In genomic region chrX:139684775-139685695, GRCm38 (mm10) we compare ENCODE assay signal across 8 mouse cellular contexts. TPM values are rescaled to one million over a fixed set of nuclear protein-coding genes. Genes with fewer than 3 reads are reported as not detected.
DNase-seq lines count a peak whose midpoint lies in the region; ATAC-seq lines count a peak whose summit lies in the region.

Gene Tbc1d8b (plus strand): TSS chrX:139684996.

- peak; percentile 92 for ATAC-seq in inflammation-experienced regulatory T-cells, adult 6 months
- peak; percentile 99 for ATAC-seq in megakaryocyte-erythroid progenitor cell, adult 5-6 weeks (replicated peaks; ENCODE audit: low FRiP score, low TSS enrichment, poor library complexity, severe bottlenecking)

- peak; percentile 93 for DNase-seq in adipocyte (ENCODE audit: low spot score)
- peak; percentile 93 for DNase-seq in embryo, embryonic 10.5 days (ENCODE audit: low spot score)
- DNase-seq in gastrocnemius, postnatal 14 days, result peak; percentile 79
- peak; percentile 75 to 77 for DNase-seq in left cerebral cortex, postnatal 10 days (ENCODE audit: extremely low spot score in 1 of 2, low spot score in 2 of 2)
- peak; percentile 53 for DNase-seq in right cerebral cortex, postnatal 25 days
- DNase-seq in urinary bladder, postnatal 4 days (ENCODE audit: low spot score in 2 of 2), result peak; percentile 69 to 73

- intact Hi-C loops in gastrocnemius, postnatal 14 days (cut with DNase I; ENCODE audit: low total_unique reads), result no loop called here
- intact Hi-C loops in left cerebral cortex, postnatal 10 days (cut with DNase I), result no loop called here

RNA-seq across cellular contexts. Expression of gene Tbc1d8b, which starts in this region (rescaled TPM):
- 1 to 10 TPM; 3.7 to 4.4 TPM for total RNA-seq in gastrocnemius, postnatal 14 days (2021)
- polyA plus RNA-seq in inflammation-experienced regulatory T-cells, adult 6 months (2017; shearing (Covaris generic)), result 1 to 10 TPM; 5.2 to 5.9 (median 5.9) TPM
- total RNA-seq in left cerebral cortex, postnatal 10 days (2021), result 1 to 10 TPM; 2.1 to 2.7 TPM
- total RNA-seq in megakaryocyte-erythroid progenitor cell, adult 5-6 weeks (2014; fragmentation: Nextera tagmentation), result 6.4 and 7.6 TPM in 2 replicates
- 6.9 and 9.6 TPM in 2 replicates for total RNA-seq in megakaryocyte-erythroid progenitor cell, adult 5-6 weeks (2017)

Comparison
In these comparisons a context has a peak if more than half of its experiments do, and no peak if none do; other contexts are left out.
1. Peak in every context shown above with its lines: DNase-seq and ATAC-seq.